Mouse (Mus musculus) ES-Bruce4 (cell line): ENCODE data around the gene Tacr2. TPM values are rescaled to one million over a fixed set of nuclear protein-coding genes. Genes with fewer than 3 reads are reported as not detected.

Source experiments
- H3K27ac ChIP-seq: 2 replicates; pipeline ENCODE4 v1.5.1; 2012; ENCODE audit warnings: low read length, inconsistent platforms; ENCODE audit not compliant: insufficient read depth
- H3K27me3 ChIP-seq: 2 replicates; pipeline ENCODE4 v1.6.1; 2012; ENCODE audit warnings: mild to moderate bottlenecking, low read length, inconsistent platforms; ENCODE audit not compliant: control insufficient read depth, poor library complexity, insufficient read depth, severe bottlenecking
- H3K36me3 ChIP-seq: 2 replicates; pipeline ENCODE4 v1.6.1; 2012; ENCODE audit warnings: inconsistent platforms, mild to moderate bottlenecking, low read length, moderate library complexity; ENCODE audit not compliant: control insufficient read depth, poor library complexity, insufficient read depth, severe bottlenecking
- H3K4me1 ChIP-seq: one replicate; pipeline ENCODE4 v1.8.1; 2011; ENCODE audit warnings: low read length; ENCODE audit not compliant: control insufficient read depth, insufficient read depth
- H3K4me3 ChIP-seq: 2 replicates; pipeline ENCODE4 v1.5.1; 2011; ENCODE audit warnings: low read depth, mild to moderate bottlenecking, low read length
- H3K9ac ChIP-seq: 2 replicates; pipeline ENCODE4 v1.6.1; 2012; ENCODE audit warnings: low read depth, mild to moderate bottlenecking, inconsistent platforms; ENCODE audit not compliant: poor library complexity, severe bottlenecking
- H3K9me3 ChIP-seq: replicated peaks from 2 replicates; pipeline ENCODE4 v1.6.1; 2012; ENCODE audit warnings: mild to moderate bottlenecking, low read length, inconsistent platforms; ENCODE audit not compliant: control insufficient read depth, poor library complexity, insufficient read depth, severe bottlenecking
- CTCF ChIP-seq: IDR thresholded peaks from one replicate; pipeline ENCODE4 v1.8.1; 2011; ENCODE audit warnings: low read depth, low read length
- EP300 ChIP-seq: IDR thresholded peaks from 2 replicates; pipeline ENCODE4 v1.6.1; 2011; ENCODE audit warnings: low read depth, low read length; ENCODE audit not compliant: insufficient read depth
- POLR2A ChIP-seq: IDR thresholded peaks from one replicate; pipeline ENCODE4 v1.8.1; 2011; ENCODE audit warnings: low read length; ENCODE audit not compliant: insufficient read depth
- polyA plus RNA-seq: library from polyadenylated mRNA; stranded (reverse); fragments of >200 nt; gene quantifications from 2 replicates; pipeline ENCODE4 v1.2.4, GENCODE M21; 2011; ENCODE audit warnings: low read depth; ENCODE audit not compliant: missing spikeins, insufficient read depth, insufficient read length

Gene Tacr2
- polyA plus RNA-seq, 1 experiment = not detected

- no peaks in the 10 kb centered on the region for H3K9me3 ChIP-seq
- H3K27me3 ChIP-seq = no peaks in the 10 kb centered on the region
- no peak overlapping the region for H3K4me3 ChIP-seq
- TF ChIP-seq CTCF (no peak), EP300 (no peak), POLR2A (no peak)
- no peaks in the 10 kb centered on the region for H3K36me3 ChIP-seq
- H3K9ac ChIP-seq = no peak overlapping the region
- H3K4me1 ChIP-seq = peaks cover 3% of the 10 kb centered on the region
- H3K27ac ChIP-seq = no peak overlapping the region
These were observed 57.4 kb downstream of the Tacr2 start for GRCm38 (mm10) chr10:62309593-62309992.

GRCm38 (mm10) chr10:62310259-62311039, 58.2 kb downstream of the Tacr2 start:
- H3K27ac ChIP-seq = no peak overlapping the region
- no peaks in the 10 kb centered on the region for H3K27me3 ChIP-seq
- H3K4me3 ChIP-seq = no peak overlapping the region
- peaks cover 6% of the 10 kb centered on the region for H3K4me1 ChIP-seq
- H3K9me3 ChIP-seq = no peaks in the 10 kb centered on the region
- no peak overlapping the region for H3K9ac ChIP-seq
- no peaks in the 10 kb centered on the region for H3K36me3 ChIP-seq
- TF ChIP-seq CTCF (no peak), POLR2A (no peak), EP300 (no peak)

GRCm38 (mm10) chr10:62311464-62311863, 59.2 kb downstream of the Tacr2 start:
- H3K4me3 ChIP-seq = no peak overlapping the region
- no peaks in the 10 kb centered on the region for H3K9me3 ChIP-seq
- peaks cover 6% of the 10 kb centered on the region for H3K4me1 ChIP-seq
- H3K27me3 ChIP-seq = no peaks in the 10 kb centered on the region
- H3K27ac ChIP-seq = no peak overlapping the region
- H3K36me3 ChIP-seq = no peaks in the 10 kb centered on the region
- H3K9ac ChIP-seq = no peak overlapping the region
- TF ChIP-seq CTCF = no peak

GRCm38 (mm10) chr10:62313140-62313539, 60.9 kb downstream of the Tacr2 start:
- no peaks in the 10 kb centered on the region for H3K27me3 ChIP-seq
- H3K4me3 ChIP-seq = no peak overlapping the region
- H3K9me3 ChIP-seq = no peaks in the 10 kb centered on the region
- H3K4me1 ChIP-seq = peaks cover 6% of the 10 kb centered on the region
- H3K27ac ChIP-seq = no peak overlapping the region
- TF ChIP-seq EP300 (no peak), POLR2A (no peak), CTCF (no peak)
- no peak overlapping the region for H3K9ac ChIP-seq
- H3K36me3 ChIP-seq = no peaks in the 10 kb centered on the region

GRCm38 (mm10) chr10:62313885-62314424, 61.7 kb downstream of the Tacr2 start:
- Histone ChIP-seq H3K9ac (peak overlapping the region; percentile 23; the same call in 1 of the 2 replicates), H3K4me3 (peak overlapping the region; percentile 6; the same call in 1 of the 2 replicates), H3K4me1 (peaks cover 6% of the 10 kb centered on the region), H3K27me3 (no peaks in the 10 kb centered on the region), H3K9me3 (no peaks in the 10 kb centered on the region), H3K27ac (peak overlapping the region; percentile 73), H3K36me3 (no peaks in the 10 kb centered on the region)
- TF ChIP-seq EP300 = peak; percentile 38; the same call in 1 of the 2 replicates
- no peak for TF ChIP-seq POLR2A

Other genes starting within 250 kb of the Tacr2 start
- 0.78 TPM in 1 of 2 replicates, not detected in the other for gene Neurog3, start 119.3 kb upstream of the Tacr2 start, polyA plus RNA-seq
- 25.7 and 29.6 TPM in 2 replicates for gene Fam241b, start 108.5 kb upstream of the Tacr2 start, polyA plus RNA-seq
- gene Tspan15, start 21.2 kb upstream of the Tacr2 start, polyA plus RNA-seq = 8.5 and 10.4 TPM in 2 replicates
- gene Hk1, start 127.5 kb downstream of the Tacr2 start, polyA plus RNA-seq = 59.5 and 61.3 TPM in 2 replicates
- 0.16 TPM in 1 of 2 replicates, not detected in the other for gene Hkdc1, start 170.1 kb downstream of the Tacr2 start, polyA plus RNA-seq
- not detected in 2 replicates for gene 4930507D05Rik, start 197.1 kb downstream of the Tacr2 start, polyA plus RNA-seq
- 40.6 and 41.0 TPM in 2 replicates for gene Supv3l1, start 197.3 kb downstream of the Tacr2 start, polyA plus RNA-seq
- gene Vps26a, start 234.4 kb downstream of the Tacr2 start, polyA plus RNA-seq = 73.3 and 74.5 TPM in 2 replicates